Mouse (Mus musculus): ENCODE data around the gene Cryba4. TPM values are rescaled to one million over a fixed set of nuclear protein-coding genes. Genes with fewer than 3 reads are reported as not detected.

Gene Cryba4
- polyA plus RNA-seq, 1 experiment from 2014 or later, result 1.0 TPM

DNA sequence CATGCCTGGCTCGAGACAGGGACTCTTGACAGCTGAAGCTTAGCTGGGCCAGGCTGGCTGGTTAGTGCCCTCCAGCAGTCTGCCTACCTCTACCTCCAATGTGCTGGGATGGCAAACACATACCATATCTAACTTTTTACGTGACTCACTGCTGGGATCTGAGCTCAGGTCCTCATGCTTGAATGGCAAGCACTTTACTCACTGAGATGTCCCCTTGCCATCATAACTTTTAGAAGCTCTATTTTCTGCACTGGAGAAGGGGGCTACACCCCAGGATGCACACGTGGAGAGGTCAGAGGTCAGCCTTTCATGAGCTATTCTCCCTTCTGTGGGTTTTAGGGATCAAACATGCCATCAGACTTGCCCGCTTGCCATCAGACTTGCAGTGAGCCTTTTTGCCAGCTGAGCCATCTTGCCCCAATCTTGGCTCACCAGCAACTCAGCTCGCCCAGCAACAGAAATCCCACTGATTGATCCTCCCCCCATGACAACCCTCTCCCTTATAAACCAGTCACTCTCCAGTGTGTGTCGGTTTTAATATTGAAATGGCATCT is 39.5 kb downstream of the Cryba4 start:
- H3K36me3 ChIP-seq (ENCODE audit: control insufficient read depth, insufficient read depth, low read length), result no peaks in the 10 kb centered on the region
- H3K27me3 ChIP-seq (ENCODE audit: control insufficient read depth, insufficient read depth, low read depth, low read length), result no peaks in the 10 kb centered on the region
- H3K4me2 ChIP-seq (ENCODE audit: low read length), result peak overlapping the region; percentile 29
- H3K9me3 ChIP-seq (replicated peaks; ENCODE audit: control insufficient read depth, low read length, poor library complexity, severe bottlenecking), result no peaks in the 10 kb centered on the region
- WGBS, result 44% methylated on average over 6 of the region's 6 CpGs
- no peak overlapping the region for H3K4me3 ChIP-seq (ENCODE audit: low read depth, low read length)
- H3K27ac ChIP-seq (ENCODE audit: low read length), result peak overlapping the region; percentile 63
- ATAC-seq, result no peak
- 0 out of 2 replicates have a peak overlapping the region, but pooled peaks have one; percentile 1 for H3K9ac ChIP-seq (ENCODE audit: low read depth, low read length)
- H3K4me1 ChIP-seq (ENCODE audit: control insufficient read depth, insufficient read depth, low read length), result peaks cover 49% of the 10 kb centered on the region

GRCm38 (mm10) chr5:112211911-112212310 is 40.4 kb downstream of the Cryba4 start:
- peaks cover 40% of the 10 kb centered on the region for H3K4me1 ChIP-seq (ENCODE audit: control insufficient read depth, insufficient read depth, low read length)
- no peak for ATAC-seq
- H3K27me3 ChIP-seq (ENCODE audit: control insufficient read depth, insufficient read depth, low read depth, low read length), result no peaks in the 10 kb centered on the region
- H3K4me2 ChIP-seq (ENCODE audit: low read length), result no peak overlapping the region
- no peak overlapping the region for H3K9ac ChIP-seq (ENCODE audit: low read depth, low read length)
- 87% methylated on average over 7 of the region's 7 CpGs for WGBS
- H3K27ac ChIP-seq (ENCODE audit: low read length), result no peak overlapping the region
- no peak overlapping the region for H3K4me3 ChIP-seq (ENCODE audit: low read depth, low read length)
- H3K36me3 ChIP-seq (ENCODE audit: control insufficient read depth, insufficient read depth, low read length), result no peaks in the 10 kb centered on the region
- H3K9me3 ChIP-seq (replicated peaks; ENCODE audit: control insufficient read depth, low read length, poor library complexity, severe bottlenecking), result no peaks in the 10 kb centered on the region

DNA sequence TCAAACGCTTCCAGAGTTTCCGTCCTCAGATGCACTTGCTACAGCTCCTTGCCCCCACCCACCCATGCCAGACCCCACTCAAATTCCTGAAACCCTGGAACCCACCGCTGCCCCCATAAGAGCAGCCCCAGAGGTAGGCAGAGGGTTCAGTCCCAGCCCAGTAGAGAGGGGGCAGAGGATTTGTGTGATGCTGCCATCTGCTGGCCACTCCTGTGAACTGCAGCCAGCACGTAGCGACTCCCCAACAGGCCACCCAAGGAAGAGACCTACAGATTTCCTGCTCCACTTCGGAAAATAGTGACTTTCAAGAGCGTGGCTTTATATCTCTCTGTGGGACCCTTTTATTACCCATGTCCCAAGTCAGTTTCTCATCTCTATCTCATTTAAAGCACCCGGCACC is 42.2 kb downstream of the Cryba4 start:
- H3K27me3 ChIP-seq (ENCODE audit: control insufficient read depth, insufficient read depth, low read depth, low read length), result no peaks in the 10 kb centered on the region
- no peaks in the 10 kb centered on the region for H3K9me3 ChIP-seq (replicated peaks; ENCODE audit: control insufficient read depth, low read length, poor library complexity, severe bottlenecking)
- H3K9ac ChIP-seq (ENCODE audit: low read depth, low read length), result no peak overlapping the region
- H3K27ac ChIP-seq (ENCODE audit: low read length), result no peak overlapping the region
- H3K4me3 ChIP-seq (ENCODE audit: low read depth, low read length), result no peak overlapping the region
- 0 out of 2 replicates have a peak, but pooled peaks have one; percentile 14 for ATAC-seq
- WGBS, result 21% methylated on average over 8 of the region's 8 CpGs
- no peaks in the 10 kb centered on the region for H3K36me3 ChIP-seq (ENCODE audit: control insufficient read depth, insufficient read depth, low read length)
- H3K4me2 ChIP-seq (ENCODE audit: low read length), result no peak overlapping the region
- H3K4me1 ChIP-seq (ENCODE audit: control insufficient read depth, insufficient read depth, low read length), result peaks cover 23% of the 10 kb centered on the region

DNA sequence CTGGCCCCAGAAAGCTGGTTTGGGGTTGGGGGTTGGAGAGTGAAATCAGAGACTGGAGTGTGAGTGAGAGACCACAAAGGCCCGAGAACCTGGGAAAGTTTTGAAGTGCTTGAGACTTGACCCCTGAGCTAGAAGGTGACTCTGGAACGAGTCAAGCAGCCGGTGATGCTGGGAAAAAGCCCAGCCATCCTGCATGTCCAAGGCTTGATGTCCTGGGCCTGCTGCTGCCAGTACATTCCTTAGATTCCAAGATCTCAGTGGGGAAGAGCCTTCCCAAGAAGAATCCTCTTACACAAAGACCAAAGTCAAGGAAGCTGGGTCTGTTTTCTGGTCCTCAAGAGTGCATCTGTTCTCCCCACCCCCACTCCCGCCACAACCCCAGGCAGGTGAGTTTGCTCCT is 44.0 kb downstream of the Cryba4 start:
- Histone ChIP-seq H3K9ac (ENCODE audit: low read depth, low read length) (no peak overlapping the region), H3K27me3 (ENCODE audit: control insufficient read depth, insufficient read depth, low read depth, low read length) (no peaks in the 10 kb centered on the region), H3K4me2 (ENCODE audit: low read length) (no peak overlapping the region), H3K36me3 (ENCODE audit: control insufficient read depth, insufficient read depth, low read length) (no peaks in the 10 kb centered on the region), H3K4me1 (ENCODE audit: control insufficient read depth, insufficient read depth, low read length) (peaks cover 6% of the 10 kb centered on the region; the same call in 1 of the 2 replicates), H3K9me3 (replicated peaks; ENCODE audit: control insufficient read depth, low read length, poor library complexity, severe bottlenecking) (no peaks in the 10 kb centered on the region), H3K27ac (ENCODE audit: low read length) (no peak overlapping the region), H3K4me3 (ENCODE audit: low read depth, low read length) (no peak overlapping the region)
- no peak for ATAC-seq
- 38% methylated on average over 4 of the region's 4 CpGs for WGBS

DNA sequence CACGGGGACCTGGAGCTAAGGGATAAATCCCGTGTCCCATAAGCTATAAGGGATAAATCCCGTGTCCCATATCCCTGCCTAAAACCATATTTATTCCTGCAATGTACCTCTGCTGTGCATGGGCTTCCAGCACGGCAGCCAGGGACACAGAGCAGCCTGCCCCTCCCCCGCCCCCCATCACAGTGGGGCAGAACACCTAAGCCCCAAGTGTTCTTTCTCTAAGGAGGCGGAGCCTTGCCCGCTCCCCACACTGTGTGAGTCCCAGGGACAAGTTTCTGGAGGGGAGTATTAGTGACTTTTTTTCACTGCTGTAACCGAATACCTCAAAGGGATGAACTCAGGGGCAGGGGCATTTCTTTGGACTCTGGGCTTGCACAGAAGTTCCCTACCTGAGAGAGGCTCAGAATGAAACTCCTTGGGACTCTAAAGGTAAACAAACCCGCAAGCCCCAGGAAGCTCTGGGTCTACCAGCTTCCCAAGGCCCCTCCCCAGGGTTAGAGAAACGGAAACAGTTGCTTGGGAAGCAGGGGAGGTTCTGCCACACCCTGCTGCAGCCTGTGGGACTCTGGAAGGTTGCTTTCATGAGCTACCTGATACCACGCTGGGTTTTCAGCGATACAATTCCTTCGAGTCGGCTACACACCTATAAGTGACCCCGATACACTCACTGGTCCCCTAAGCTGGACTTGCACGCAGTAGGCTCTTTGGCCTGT is 45.6 kb downstream of the Cryba4 start:
- Histone ChIP-seq H3K9me3 (replicated peaks; ENCODE audit: control insufficient read depth, low read length, poor library complexity, severe bottlenecking) (no peaks in the 10 kb centered on the region), H3K4me1 (ENCODE audit: control insufficient read depth, insufficient read depth, low read length) (no peaks in the 10 kb centered on the region), H3K4me2 (ENCODE audit: low read length) (no peak overlapping the region), H3K36me3 (ENCODE audit: control insufficient read depth, insufficient read depth, low read length) (no peaks in the 10 kb centered on the region), H3K4me3 (ENCODE audit: low read depth, low read length) (no peak overlapping the region), H3K27me3 (ENCODE audit: control insufficient read depth, insufficient read depth, low read depth, low read length) (no peaks in the 10 kb centered on the region), H3K9ac (ENCODE audit: low read depth, low read length) (no peak overlapping the region), H3K27ac (ENCODE audit: low read length) (no peak overlapping the region)
- WGBS, result 32% methylated on average over 16 of the region's 16 CpGs
- no peak for ATAC-seq

- Histone ChIP-seq H3K27me3 (ENCODE audit: control insufficient read depth, insufficient read depth, low read depth, low read length) (no peaks in the 10 kb centered on the region), H3K27ac (ENCODE audit: low read length) (no peak overlapping the region), H3K4me3 (ENCODE audit: low read depth, low read length) (no peak overlapping the region), H3K9ac (ENCODE audit: low read depth, low read length) (no peak overlapping the region), H3K4me2 (ENCODE audit: low read length) (no peak overlapping the region), H3K4me1 (ENCODE audit: control insufficient read depth, insufficient read depth, low read length) (no peaks in the 10 kb centered on the region; the same call in 1 of the 2 replicates), H3K36me3 (ENCODE audit: control insufficient read depth, insufficient read depth, low read length) (no peaks in the 10 kb centered on the region), H3K9me3 (replicated peaks; ENCODE audit: control insufficient read depth, low read length, poor library complexity, severe bottlenecking) (no peaks in the 10 kb centered on the region)
- no peak for ATAC-seq
- WGBS, result 89% methylated on average over 6 of the region's 6 CpGs
Observed at GRCm38 (mm10) chr5:112199656-112200055, 52.7 kb downstream of the Cryba4 start.

Other genes with a start within 250 kb of the Cryba4 start
- gene Crybb1, start 3.3 kb upstream of the Cryba4 start, polyA plus RNA-seq (2015; fragmentation: Nextera tagmentation; extraction: Ambion mirVana), result 5.1 and 5.8 TPM in 2 replicates
- 26.2 and 34.5 TPM in 2 replicates for gene Tpst2, start 24.2 kb upstream of the Cryba4 start, polyA plus RNA-seq (2015; fragmentation: Nextera tagmentation; extraction: Ambion mirVana)
- 37.0 and 37.2 TPM in 2 replicates for gene Tfip11, start 73.8 kb upstream of the Cryba4 start, polyA plus RNA-seq (2015; fragmentation: Nextera tagmentation; extraction: Ambion mirVana)
- 51.7 and 56.8 TPM in 2 replicates for gene Srrd, start 90.5 kb upstream of the Cryba4 start, polyA plus RNA-seq (2015; fragmentation: Nextera tagmentation; extraction: Ambion mirVana)
- gene Hps4, start 90.6 kb upstream of the Cryba4 start, polyA plus RNA-seq (2015; fragmentation: Nextera tagmentation; extraction: Ambion mirVana), result 41.8 and 45.6 TPM in 2 replicates
- gene Gm6583, start 103.5 kb upstream of the Cryba4 start, polyA plus RNA-seq (2015; fragmentation: Nextera tagmentation; extraction: Ambion mirVana), result 0.17 and 0.29 TPM in 2 replicates
- 58.8 and 66.2 TPM in 2 replicates for gene Asphd2, start 142.3 kb upstream of the Cryba4 start, polyA plus RNA-seq (2015; fragmentation: Nextera tagmentation; extraction: Ambion mirVana)
- gene Gm6588, start 196.9 kb upstream of the Cryba4 start, polyA plus RNA-seq (2015; fragmentation: Nextera tagmentation; extraction: Ambion mirVana), result 1.0 and 1.6 TPM in 2 replicates

Measured in midbrain, embryonic 16.5 days (tissue).